Mouse (Mus musculus): Measurements from ENCODE around the gene Ttc9. TPM values are rescaled to one million over a fixed set of nuclear protein-coding genes. Genes with fewer than 3 reads are reported as not detected.

The Ttc9 gene
- polyA plus RNA-seq, 1 experiment = 31.2 TPM

- Histone ChIP-seq H3K36me3 (ENCODE audit: control insufficient read depth, insufficient read depth) (peaks cover 4% of the 10 kb centered on the region), H3K4me2 (ENCODE audit: low read depth) (no peak overlapping the region), H3K27me3 (ENCODE audit: control insufficient read depth, insufficient read depth, insufficient read length) (no peaks in the 10 kb centered on the region), H3K4me3 (no peak overlapping the region), H3ac (ENCODE audit: control insufficient read depth, insufficient read length) (no peak overlapping the region), H3K79me2 (ENCODE audit: control insufficient read depth, insufficient read depth) (no peaks in the 10 kb centered on the region)
- TF ChIP-seq E2F4 (IDR thresholded peaks at IDR 0.05; ENCODE audit: insufficient read depth) (no peak), SRF (IDR thresholded peaks at IDR 0.05; ENCODE audit: control insufficient read depth, insufficient read length, low read depth) (no peak), REST (IDR thresholded peaks at IDR 0.05; ENCODE audit: insufficient read depth, insufficient read length) (no peak), USF1 (IDR thresholded peaks at IDR 0.05; ENCODE audit: low read depth) (no peak), TCF3 (IDR thresholded peaks at IDR 0.05; ENCODE audit: insufficient read length, low read depth) (no peak), MYOG (IDR thresholded peaks at IDR 0.05; ENCODE audit: control insufficient read depth in 1 of 3, insufficient read depth in 1 of 3, insufficient read length in 2 of 3, low read depth in 2 of 3) (no peak), POLR2A (IDR thresholded peaks at IDR 0.05; ENCODE audit: insufficient read length, low read depth) (no peak), MYOD1 (IDR thresholded peaks at IDR 0.05; ENCODE audit: control insufficient read depth in 1 of 3, insufficient read length in 2 of 3, low read depth in 2 of 3) (no peak), POLR2AphosphoS2 (IDR thresholded peaks at IDR 0.05; ENCODE audit: insufficient read length, low read depth) (no peak)
These were observed 32.1 kb downstream of the Ttc9 start for GRCm38 (mm10) chr12:81663116-81663515.

- Histone ChIP-seq H3K4me3 (no peak overlapping the region), H3ac (ENCODE audit: control insufficient read depth, insufficient read length) (no peak overlapping the region), H3K79me2 (ENCODE audit: control insufficient read depth, insufficient read depth) (no peaks in the 10 kb centered on the region), H3K27me3 (ENCODE audit: control insufficient read depth, insufficient read depth, insufficient read length) (no peaks in the 10 kb centered on the region), H3K4me2 (ENCODE audit: low read depth) (no peak overlapping the region), H3K36me3 (ENCODE audit: control insufficient read depth, insufficient read depth) (peaks cover 4% of the 10 kb centered on the region)
- TF ChIP-seq MYOG (IDR thresholded peaks at IDR 0.05; ENCODE audit: control insufficient read depth in 1 of 3, insufficient read depth in 1 of 3, insufficient read length in 2 of 3, low read depth in 2 of 3) (peak in 1 of 3 experiments; percentile 21), E2F4 (IDR thresholded peaks at IDR 0.05; ENCODE audit: insufficient read depth) (no peak), TCF12 (IDR thresholded peaks at IDR 0.05; ENCODE audit: insufficient read depth, poor library complexity, severe bottlenecking) (no peak), POLR2A (IDR thresholded peaks at IDR 0.05; ENCODE audit: insufficient read length, low read depth) (no peak), USF1 (IDR thresholded peaks at IDR 0.05; ENCODE audit: low read depth) (no peak), MYOD1 (IDR thresholded peaks at IDR 0.05; ENCODE audit: control insufficient read depth in 1 of 3, insufficient read length in 2 of 3, low read depth in 2 of 3) (peak in 1 of 3 experiments; percentile 54)
These were observed 32.9 kb downstream of the Ttc9 start for GRCm38 (mm10) chr12:81663906-81664305.

- Histone ChIP-seq H3K4me3 (no peak overlapping the region), H3K36me3 (ENCODE audit: control insufficient read depth, insufficient read depth) (peaks cover 9% of the 10 kb centered on the region)
- peak; percentile 44 for TF ChIP-seq USF1 (IDR thresholded peaks at IDR 0.05; ENCODE audit: low read depth)
- TF ChIP-seq TCF12 (IDR thresholded peaks at IDR 0.05; ENCODE audit: insufficient read depth, poor library complexity, severe bottlenecking) = no peak
These were observed 37.4 kb downstream of the Ttc9 start for GRCm38 (mm10) chr12:81668406-81668805.

GRCm38 (mm10) chr12:81675557-81675956 is 44.5 kb downstream of the Ttc9 start:
- no peak for TF ChIP-seq MYOG (IDR thresholded peaks at IDR 0.05; ENCODE audit: control insufficient read depth in 1 of 3, insufficient read depth in 1 of 3, insufficient read length in 2 of 3, low read depth in 2 of 3)
- no peak for TF ChIP-seq MAX (IDR thresholded peaks at IDR 0.05; ENCODE audit: low read depth)
- no peak for TF ChIP-seq POLR2A (IDR thresholded peaks at IDR 0.05; ENCODE audit: insufficient read length, low read depth)
- no peak for TF ChIP-seq CEBPB (IDR thresholded peaks at IDR 0.05; ENCODE audit: insufficient read depth, poor library complexity, severe bottlenecking)
- no peak for TF ChIP-seq REST (IDR thresholded peaks at IDR 0.05; ENCODE audit: insufficient read depth, insufficient read length)
- TF ChIP-seq TCF12 (IDR thresholded peaks at IDR 0.05; ENCODE audit: insufficient read depth, poor library complexity, severe bottlenecking) = no peak
- no peak for TF ChIP-seq USF1 (IDR thresholded peaks at IDR 0.05; ENCODE audit: low read depth)
- no peak for TF ChIP-seq MYOD1 (IDR thresholded peaks at IDR 0.05; ENCODE audit: control insufficient read depth in 1 of 3, insufficient read length in 2 of 3, low read depth in 2 of 3)
- TF ChIP-seq E2F4 (IDR thresholded peaks at IDR 0.05; ENCODE audit: insufficient read depth) = no peak
- TF ChIP-seq SRF (IDR thresholded peaks at IDR 0.05; ENCODE audit: control insufficient read depth, insufficient read length, low read depth) = no peak
- TF ChIP-seq POLR2AphosphoS2 (IDR thresholded peaks at IDR 0.05; ENCODE audit: insufficient read length, low read depth) = no peak
- TF ChIP-seq TCF3 (IDR thresholded peaks at IDR 0.05; ENCODE audit: insufficient read length, low read depth) = no peak
- H3K4me3 ChIP-seq = no peak overlapping the region
- H3K4me2 ChIP-seq (ENCODE audit: low read depth) = no peak overlapping the region
- H3K27me3 ChIP-seq (ENCODE audit: control insufficient read depth, insufficient read depth, insufficient read length) = no peaks in the 10 kb centered on the region
- H3ac ChIP-seq (ENCODE audit: control insufficient read depth, insufficient read length) = no peak overlapping the region
- no peaks in the 10 kb centered on the region for H3K79me2 ChIP-seq (ENCODE audit: control insufficient read depth, insufficient read depth)
- peaks cover 3% of the 10 kb centered on the region for H3K36me3 ChIP-seq (ENCODE audit: control insufficient read depth, insufficient read depth)

More at GRCm38 (mm10) chr12:81668406-81668805, 37.4 kb downstream of the Ttc9 start:
- H3K4me2 ChIP-seq (ENCODE audit: low read depth) = no peak overlapping the region
- no peaks in the 10 kb centered on the region for H3K79me2 ChIP-seq (ENCODE audit: control insufficient read depth, insufficient read depth)
- no peaks in the 10 kb centered on the region for H3K27me3 ChIP-seq (ENCODE audit: control insufficient read depth, insufficient read depth, insufficient read length)
- no peak overlapping the region for H3ac ChIP-seq (ENCODE audit: control insufficient read depth, insufficient read length)

- no peak overlapping the region for H3K4me3 ChIP-seq
- no peaks in the 10 kb centered on the region for H3K79me2 ChIP-seq (ENCODE audit: control insufficient read depth, insufficient read depth)
- no peaks in the 10 kb centered on the region for H3K36me3 ChIP-seq (ENCODE audit: control insufficient read depth, insufficient read depth)
- TF ChIP-seq SRF (IDR thresholded peaks at IDR 0.05; ENCODE audit: control insufficient read depth, insufficient read length, low read depth) (no peak), TCF12 (IDR thresholded peaks at IDR 0.05; ENCODE audit: insufficient read depth, poor library complexity, severe bottlenecking) (peak; percentile 88), TCF3 (IDR thresholded peaks at IDR 0.05; ENCODE audit: insufficient read length, low read depth) (peak; percentile 75), POLR2A (IDR thresholded peaks at IDR 0.05; ENCODE audit: insufficient read length, low read depth) (no peak), MYOD1 (IDR thresholded peaks at IDR 0.05; ENCODE audit: control insufficient read depth in 1 of 3, insufficient read length in 2 of 3, low read depth in 2 of 3) (peak; percentile 79 to 96 (median 95)), MYOG (IDR thresholded peaks at IDR 0.05; ENCODE audit: control insufficient read depth in 1 of 3, insufficient read depth in 1 of 3, insufficient read length in 2 of 3, low read depth in 2 of 3) (peak; percentile 47 to 92 (median 85))
- H3K4me2 ChIP-seq (ENCODE audit: low read depth) = peak overlapping the region; percentile 71
- H3K27me3 ChIP-seq (ENCODE audit: control insufficient read depth, insufficient read depth, insufficient read length) = no peaks in the 10 kb centered on the region
- no peak overlapping the region for H3ac ChIP-seq (ENCODE audit: control insufficient read depth, insufficient read length)
These were observed 48.9 kb downstream of the Ttc9 start for GRCm38 (mm10) chr12:81679807-81680529.
